In genomic region chr14:106178245-106178644, GRCm38 (mm10) we compare ENCODE assay signal across 21 mouse cellular contexts.
A peak's percentile ranks its signal among the peaks of the same experiment; 100 is the strongest.
DNase-seq lines count a peak whose midpoint lies in the region; ATAC-seq lines count a peak whose summit lies in the region.
"Had no signal": no experiment of that assay in that cellular context is flagged by ENCODE, and none has a peak within 500 bp of the region (broad histone marks: within the 10 kb centered on the region; RNA-seq: fewer than 3 reads in every experiment).

No protein-coding gene starts in this region.

- DNase-seq in frontal cortex, postnatal 25 days (ENCODE audit: low spot score in 2 of 2) = no peak
- DNase-seq in right cerebral cortex, adult 18-20 months = peak; percentile 15
- DNase-seq in right cerebral cortex, postnatal 14 days = no peak
- DNase-seq in telencephalon, adult 2 months (ENCODE audit: low read depth, low spot score) = peak; percentile 22
- no peak for DNase-seq in adrenal gland, postnatal 10 days
- DNase-seq: adrenal gland, adult 2 months; adrenal gland, postnatal 36 days; cerebellum, adult 11 months; cerebellum, adult 8-10 months; cerebellum, postnatal 10 days; cerebellum, postnatal 36 days; embryo, embryonic 11 days; gastrocnemius, postnatal 25 days; heart, adult 2 months; heart, postnatal 14 days; heart, postnatal 4 days; kidney, adult 2 months had no signal

- peak; percentile 97 for ATAC-seq in frontal cortex, adult (ENCODE audit: low TSS enrichment)
- ATAC-seq: forebrain, embryonic 15.5 days; hindbrain, postnatal 0 days; inflammation-experienced regulatory T-cells, adult 6 months had no signal

Comparison
In these comparisons a context has a peak if more than half of its experiments do, and no peak if none do; other contexts are left out.
1. DNase-seq: peak in right cerebral cortex, adult 18-20 months (single experiment) and telencephalon, adult 2 months (single experiment); none in frontal cortex, postnatal 25 days (0 of 2), right cerebral cortex, postnatal 14 days (single experiment) and adrenal gland, postnatal 10 days (single experiment).